9 mouse cellular contexts compared by ENCODE assay signal in the genomic region with DNA sequence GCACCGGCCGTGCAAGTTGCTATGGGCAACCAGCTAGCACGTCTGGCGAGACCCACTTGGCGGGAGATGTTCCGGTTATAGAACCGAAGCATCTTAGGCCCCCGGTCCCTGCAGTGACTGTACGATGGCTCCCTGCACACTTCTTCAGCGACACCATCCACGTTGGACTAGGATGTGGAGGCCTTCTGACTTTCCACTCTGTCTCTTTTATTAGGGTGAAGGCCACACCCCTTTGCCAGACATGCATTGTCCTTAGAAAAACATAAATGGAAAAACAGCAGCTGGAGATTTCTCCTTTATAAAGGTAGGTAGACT. TPM values are rescaled to one million over a fixed set of nuclear protein-coding genes. Genes with fewer than 3 reads are reported as not detected.
A peak's percentile ranks its signal among the peaks of the same experiment; 100 is the strongest.
DNase-seq lines count a peak whose midpoint lies in the region; ATAC-seq and TF ChIP-seq lines count a peak whose summit lies in the region.
"Had no signal": no experiment of that assay in that cellular context is flagged by ENCODE, and none has a peak within 500 bp of the region (broad histone marks: within the 10 kb centered on the region; RNA-seq: fewer than 3 reads in every experiment).

No protein-coding gene starts in this region.

- H3K27me3 ChIP-seq in embryonic facial prominence, embryonic 15.5 days: no peaks in the 10 kb centered on the region
- H3K27me3 ChIP-seq in limb, embryonic 10.5 days (ENCODE audit: low read depth, poor library complexity, severe bottlenecking): no peaks in the 10 kb centered on the region
- H3K27me3 ChIP-seq in neural tube, embryonic 15.5 days (replicated peaks): no peaks in the 10 kb centered on the region

- H3K27ac ChIP-seq in embryonic facial prominence, embryonic 15.5 days (replicated peaks): peak overlapping the region; percentile 92
- H3K27ac ChIP-seq in limb, embryonic 10.5 days: peak overlapping the region; percentile 89
- H3K27ac ChIP-seq in neural tube, embryonic 15.5 days (replicated peaks): peak overlapping the region; percentile 88

- peak overlapping the region; percentile 75 for H3K4me2 ChIP-seq in embryonic facial prominence, embryonic 15.5 days (replicated peaks)
- peak overlapping the region; percentile 70 for H3K4me2 ChIP-seq in neural tube, embryonic 15.5 days

- H3K9ac ChIP-seq in embryonic facial prominence, embryonic 15.5 days: peak overlapping the region; percentile 36
- H3K9ac ChIP-seq in neural tube, embryonic 15.5 days (replicated peaks): peak overlapping the region; percentile 76

- H3K9me3 ChIP-seq in embryonic facial prominence, embryonic 15.5 days (replicated peaks): no peaks in the 10 kb centered on the region
- no peaks in the 10 kb centered on the region for H3K9me3 ChIP-seq in limb, embryonic 10.5 days (replicated peaks)
- no peaks in the 10 kb centered on the region for H3K9me3 ChIP-seq in neural tube, embryonic 15.5 days (replicated peaks)

- H3K4me3 ChIP-seq in lung, adult 2 months (replicated peaks; ENCODE audit: extremely low read depth, low read depth, low read length): peak overlapping the region; percentile 69
- peak overlapping the region; percentile 73 for H3K4me3 ChIP-seq in embryonic facial prominence, embryonic 15.5 days (replicated peaks)
- H3K4me3 ChIP-seq in limb, embryonic 10.5 days: peak overlapping the region; percentile 66
- peak overlapping the region; percentile 66 for H3K4me3 ChIP-seq in neural tube, embryonic 15.5 days (replicated peaks)

- peaks cover 25% of the 10 kb centered on the region for H3K36me3 ChIP-seq in embryonic facial prominence, embryonic 15.5 days
- H3K36me3 ChIP-seq in limb, embryonic 10.5 days: peaks cover 32% of the 10 kb centered on the region
- peaks cover 28% of the 10 kb centered on the region for H3K36me3 ChIP-seq in neural tube, embryonic 15.5 days

- ATAC-seq in embryonic facial prominence, embryonic 15.5 days (ENCODE audit: insufficient number of reproducible peaks, low FRiP score, low TSS enrichment, low read depth): no peak; the same call in 1 of the 2 replicates
- no peak; the same call in 1 of the 2 replicates for ATAC-seq in neural tube, embryonic 15.5 days (ENCODE audit: low FRiP score)

- DNase-seq in lung, adult 2 months: no peak
- DNase-seq in lung, postnatal 25 days (ENCODE audit: low spot score): no peak
- DNase-seq in limb, embryonic 10.5 days (ENCODE audit: low spot score): no peak
- DNase-seq in natural killer cell, adult 2 months (ENCODE audit: low spot score in 2 of 2): no peak
- no peak for DNase-seq in adrenal gland, postnatal 14 days

- TF ChIP-seq POLR2A in lung, adult 2 months (IDR thresholded peaks at IDR 0.05; ENCODE audit: borderline replicate concordance, extremely low read depth, low read depth, low read length): no peak

- no peaks in the 10 kb centered on the region for H3K4me1 ChIP-seq in lung, adult 2 months (ENCODE audit: control insufficient read depth, insufficient read depth, low read length)
- peaks cover 15% of the 10 kb centered on the region for H3K4me1 ChIP-seq in embryonic facial prominence, embryonic 15.5 days
- H3K4me1 ChIP-seq in limb, embryonic 10.5 days: peaks cover 15% of the 10 kb centered on the region
- peaks cover 18% of the 10 kb centered on the region for H3K4me1 ChIP-seq in neural tube, embryonic 15.5 days

- no peak for TF ChIP-seq CTCF in lung, adult 2 months (IDR thresholded peaks at IDR 0.05; ENCODE audit: insufficient read depth, low read length)

- WGBS in lung, adult 2 months: under 1% methylated on average over 11 of the region's 11 CpGs
- 0% methylated on average over 11 of the region's 11 CpGs for WGBS in embryonic facial prominence, embryonic 15.5 days
- 0% methylated on average over 11 of the region's 11 CpGs for WGBS in limb, embryonic 10.5 days
- 0% methylated on average over 11 of the region's 11 CpGs for WGBS in neural tube, embryonic 15.5 days

RNA-seq across cellular contexts. Expression of gene Amz2, which starts 0.5 kb away (rescaled TPM):
- polyA plus RNA-seq in lung, adult 2 months (2012; rRNA removed): 22.2 and 40.9 TPM in 2 replicates
- polyA plus RNA-seq in embryonic facial prominence, embryonic 15.5 days (2015; fragmentation: Nextera tagmentation; extraction: Ambion mirVana): 45.5 and 46.5 TPM in 2 replicates
- polyA plus RNA-seq in limb, embryonic 10.5 days (2016; fragmentation: Nextera tagmentation; extraction: Ambion mirVana): 43.1 and 46.2 TPM in 2 replicates
- 50.1 and 50.7 TPM in 2 replicates for polyA plus RNA-seq in neural tube, embryonic 15.5 days (2015; fragmentation: Nextera tagmentation; extraction: Ambion mirVana)
- 41.0 and 41.1 TPM in 2 replicates for total RNA-seq in adrenal gland, postnatal 14 days (2021)

RNA-seq across cellular contexts. Expression of gene 9930022D16Rik, which starts 12.5 kb away (rescaled TPM):
- not detected in 2 replicates for polyA plus RNA-seq in lung, adult 2 months (2012; rRNA removed)
- polyA plus RNA-seq in embryonic facial prominence, embryonic 15.5 days (2015; fragmentation: Nextera tagmentation; extraction: Ambion mirVana): not detected in 2 replicates
- polyA plus RNA-seq in limb, embryonic 10.5 days (2016; fragmentation: Nextera tagmentation; extraction: Ambion mirVana): not detected in 2 replicates
- 0.05 TPM in 1 of 2 replicates, not detected in the other for polyA plus RNA-seq in neural tube, embryonic 15.5 days (2015; fragmentation: Nextera tagmentation; extraction: Ambion mirVana)
- total RNA-seq in adrenal gland, postnatal 14 days (2021): not detected in 2 replicates
- total RNA-seq: adrenal gland, adult 18-20 months had no signal
- polyA plus RNA-seq: gonadal fat pad, adult 2 months had no signal

RNA-seq across cellular contexts. Expression of gene Arsg, which starts 46.9 kb away (rescaled TPM):
- 3.8 and 4.4 TPM in 2 replicates for polyA plus RNA-seq in lung, adult 2 months (2012; rRNA removed)
- polyA plus RNA-seq in embryonic facial prominence, embryonic 15.5 days (2015; fragmentation: Nextera tagmentation; extraction: Ambion mirVana): 4.3 and 4.6 TPM in 2 replicates
- 1.5 and 1.7 TPM in 2 replicates for polyA plus RNA-seq in limb, embryonic 10.5 days (2016; fragmentation: Nextera tagmentation; extraction: Ambion mirVana)
- polyA plus RNA-seq in neural tube, embryonic 15.5 days (2015; fragmentation: Nextera tagmentation; extraction: Ambion mirVana): 2.8 and 3.2 TPM in 2 replicates
- 3.3 and 7.0 TPM in 2 replicates for total RNA-seq in adrenal gland, postnatal 14 days (2021)

RNA-seq across cellular contexts. Expression of gene Slc16a6, which starts 47.2 kb away (rescaled TPM):
- 0.89 and 1.6 TPM in 2 replicates for polyA plus RNA-seq in lung, adult 2 months (2012; rRNA removed)
- polyA plus RNA-seq in embryonic facial prominence, embryonic 15.5 days (2015; fragmentation: Nextera tagmentation; extraction: Ambion mirVana): 7.4 and 7.5 TPM in 2 replicates
- 4.7 and 5.1 TPM in 2 replicates for polyA plus RNA-seq in limb, embryonic 10.5 days (2016; fragmentation: Nextera tagmentation; extraction: Ambion mirVana)
- polyA plus RNA-seq in neural tube, embryonic 15.5 days (2015; fragmentation: Nextera tagmentation; extraction: Ambion mirVana): 3.7 and 4.2 TPM in 2 replicates
- total RNA-seq in adrenal gland, postnatal 14 days (2021): 2.4 and 4.4 TPM in 2 replicates
